20 mouse cellular contexts compared by ENCODE assay signal in genomic region chr6:42362497-42362896, GRCm38 (mm10). TPM values are rescaled to one million over a fixed set of nuclear protein-coding genes. Genes with fewer than 3 reads are reported as not detected.
ATAC-seq lines count a peak whose summit lies in the region.
"Had no signal": no experiment of that assay in that cellular context is flagged by ENCODE, and none has a peak within 500 bp of the region (broad histone marks: within the 10 kb centered on the region; RNA-seq: fewer than 3 reads in every experiment).

No protein-coding gene starts in this region.

- peaks cover 2% of the 10 kb centered on the region; the same call in 1 of the 2 replicates for H3K4me1 ChIP-seq in hindbrain, embryonic 16.5 days (ENCODE audit: control insufficient read depth, insufficient read depth, low read depth, low read length)
- H3K4me1 ChIP-seq in hindbrain, embryonic 12.5 days, result no peaks in the 10 kb centered on the region
- H3K4me1 ChIP-seq in megakaryocyte, embryonic 14.5 days, result peaks cover 83% of the 10 kb centered on the region
- H3K4me1 ChIP-seq in heart, embryonic 16.5 days (ENCODE audit: control insufficient read depth, insufficient read depth, low read length), result peaks cover 43% of the 10 kb centered on the region
- H3K4me1 ChIP-seq in liver, embryonic 15.5 days (replicated peaks), result 0 out of 2 replicates have a peak, but pooled peaks cover 8% of the 10 kb centered on the region
- no peaks in the 10 kb centered on the region; the same call in 1 of the 2 replicates for H3K4me1 ChIP-seq in intestine, embryonic 16.5 days (ENCODE audit: control insufficient read depth, insufficient read depth, low read length)
- H3K4me1 ChIP-seq: embryonic facial prominence, embryonic 13.5 days; midbrain, embryonic 12.5 days had no signal

- ATAC-seq in hindbrain, embryonic 16.5 days, result peak; percentile 19; the same call in 1 of the 2 replicates
- no peak for ATAC-seq in hindbrain, embryonic 12.5 days (ENCODE audit: low FRiP score)
- ATAC-seq in megakaryocyte, adult 5-6 weeks (ENCODE audit: poor library complexity, severe bottlenecking), result no peak
- no peak for ATAC-seq in heart, embryonic 16.5 days (replicated peaks; ENCODE audit: extremely low read depth, insufficient read depth, low FRiP score)
- ATAC-seq in liver, embryonic 15.5 days (ENCODE audit: insufficient read depth), result 0 out of 2 replicates have a peak, but pooled peaks have one; percentile 23
- ATAC-seq in intestine, embryonic 16.5 days, result no peak
- ATAC-seq: activated CD4-positive, CD25-positive, alpha-beta regulatory T cell, adult 4 months; forebrain, postnatal 0 days had no signal

- no peaks in the 10 kb centered on the region for H3K9me3 ChIP-seq in hindbrain, embryonic 16.5 days (ENCODE audit: control insufficient read depth, low read length)
- H3K9me3 ChIP-seq in hindbrain, embryonic 12.5 days (replicated peaks), result no peaks in the 10 kb centered on the region
- H3K9me3 ChIP-seq in megakaryocyte, embryonic 14.5 days, result no peaks in the 10 kb centered on the region
- H3K9me3 ChIP-seq in heart, embryonic 16.5 days (replicated peaks; ENCODE audit: control insufficient read depth, low read length), result no peaks in the 10 kb centered on the region
- no peaks in the 10 kb centered on the region for H3K9me3 ChIP-seq in liver, embryonic 15.5 days (replicated peaks)
- H3K9me3 ChIP-seq in intestine, embryonic 16.5 days (ENCODE audit: control insufficient read depth, low read length), result no peaks in the 10 kb centered on the region
- H3K9me3 ChIP-seq: embryonic facial prominence, embryonic 13.5 days; hindbrain, embryonic 15.5 days; midbrain, embryonic 12.5 days had no signal

- H3K9ac ChIP-seq in hindbrain, embryonic 16.5 days (ENCODE audit: low read depth, low read length), result no peak overlapping the region
- no peak overlapping the region for H3K9ac ChIP-seq in hindbrain, embryonic 12.5 days
- H3K9ac ChIP-seq in heart, embryonic 16.5 days (ENCODE audit: low read length), result no peak overlapping the region
- no peak overlapping the region for H3K9ac ChIP-seq in liver, embryonic 15.5 days
- no peak overlapping the region for H3K9ac ChIP-seq in intestine, embryonic 16.5 days (ENCODE audit: low read depth, low read length)
- H3K9ac ChIP-seq: embryonic facial prominence, embryonic 13.5 days; forebrain, postnatal 0 days; hindbrain, embryonic 15.5 days; midbrain, embryonic 12.5 days had no signal

- H3K27me3 ChIP-seq in hindbrain, embryonic 16.5 days (replicated peaks; ENCODE audit: control insufficient read depth, insufficient read depth, low read length), result no peaks in the 10 kb centered on the region
- H3K27me3 ChIP-seq in hindbrain, embryonic 12.5 days, result no peaks in the 10 kb centered on the region
- H3K27me3 ChIP-seq in megakaryocyte, embryonic 14.5 days (replicated peaks), result no peaks in the 10 kb centered on the region
- no peaks in the 10 kb centered on the region for H3K27me3 ChIP-seq in heart, embryonic 16.5 days (ENCODE audit: control insufficient read depth, insufficient read depth, low read length)
- no peaks in the 10 kb centered on the region for H3K27me3 ChIP-seq in liver, embryonic 15.5 days
- no peaks in the 10 kb centered on the region for H3K27me3 ChIP-seq in intestine, embryonic 16.5 days (replicated peaks; ENCODE audit: control insufficient read depth, insufficient read depth, low read length)
- H3K27me3 ChIP-seq: embryonic facial prominence, embryonic 13.5 days; hindbrain, embryonic 15.5 days; midbrain, embryonic 12.5 days; Patski had no signal

- H3K27ac ChIP-seq in hindbrain, embryonic 16.5 days (ENCODE audit: low read depth, low read length), result no peak overlapping the region
- H3K27ac ChIP-seq in hindbrain, embryonic 12.5 days, result no peak overlapping the region
- peak overlapping the region; percentile 43 for H3K27ac ChIP-seq in heart, embryonic 16.5 days (ENCODE audit: low read length)
- no peak overlapping the region for H3K27ac ChIP-seq in liver, embryonic 15.5 days (replicated peaks)
- H3K27ac ChIP-seq in intestine, embryonic 16.5 days (ENCODE audit: low read length), result no peak overlapping the region
- H3K27ac ChIP-seq: embryonic facial prominence, embryonic 13.5 days; hindbrain, embryonic 15.5 days; left cerebral cortex, adult 2 months; midbrain, embryonic 12.5 days had no signal

- H3K4me3 ChIP-seq in hindbrain, embryonic 16.5 days (ENCODE audit: low read length), result no peak overlapping the region
- no peak overlapping the region for H3K4me3 ChIP-seq in hindbrain, embryonic 12.5 days
- peak overlapping the region; percentile 42 for H3K4me3 ChIP-seq in megakaryocyte, embryonic 14.5 days (replicated peaks)
- H3K4me3 ChIP-seq in heart, embryonic 16.5 days (ENCODE audit: low read length), result no peak overlapping the region
- no peak overlapping the region for H3K4me3 ChIP-seq in liver, embryonic 15.5 days (replicated peaks)
- H3K4me3 ChIP-seq in intestine, embryonic 16.5 days (ENCODE audit: low read length), result no peak overlapping the region
- H3K4me3 ChIP-seq: embryonic facial prominence, embryonic 13.5 days; hindbrain, embryonic 15.5 days; left cerebral cortex, adult 2 months; midbrain, embryonic 12.5 days had no signal

- H3K4me2 ChIP-seq in hindbrain, embryonic 16.5 days (ENCODE audit: low read length), result no peak overlapping the region
- H3K4me2 ChIP-seq in hindbrain, embryonic 12.5 days (replicated peaks), result no peak overlapping the region
- no peak overlapping the region for H3K4me2 ChIP-seq in heart, embryonic 16.5 days (ENCODE audit: low read depth, low read length)
- H3K4me2 ChIP-seq in liver, embryonic 15.5 days, result no peak overlapping the region
- H3K4me2 ChIP-seq in intestine, embryonic 16.5 days (ENCODE audit: low read depth, low read length), result no peak overlapping the region
- H3K4me2 ChIP-seq: embryonic facial prominence, embryonic 13.5 days; hindbrain, embryonic 15.5 days; midbrain, embryonic 12.5 days had no signal

- WGBS in hindbrain, embryonic 16.5 days, result 88% methylated on average over 1 of the region's 1 CpGs
- 89% methylated on average over 1 of the region's 1 CpGs for WGBS in hindbrain, embryonic 12.5 days
- WGBS in heart, embryonic 16.5 days, result 64% methylated on average over 1 of the region's 1 CpGs
- WGBS in liver, embryonic 15.5 days (ENCODE audit: insufficient replicate concordance), result 58% methylated on average over 1 of the region's 1 CpGs
- 81% methylated on average over 1 of the region's 1 CpGs for WGBS in intestine, embryonic 16.5 days

- H3K36me3 ChIP-seq in hindbrain, embryonic 16.5 days (ENCODE audit: control insufficient read depth, insufficient read depth, low read length), result peaks cover 13% of the 10 kb centered on the region
- peaks cover 29% of the 10 kb centered on the region for H3K36me3 ChIP-seq in hindbrain, embryonic 12.5 days
- H3K36me3 ChIP-seq in megakaryocyte, embryonic 14.5 days (replicated peaks; ENCODE audit: low read length), result peaks cover 82% of the 10 kb centered on the region
- peaks cover 22% of the 10 kb centered on the region for H3K36me3 ChIP-seq in heart, embryonic 16.5 days (ENCODE audit: control insufficient read depth, insufficient read depth)
- H3K36me3 ChIP-seq in liver, embryonic 15.5 days (replicated peaks), result peaks cover 37% of the 10 kb centered on the region
- H3K36me3 ChIP-seq in intestine, embryonic 16.5 days (ENCODE audit: control insufficient read depth, insufficient read depth, low read length), result peaks cover 4% of the 10 kb centered on the region; the same call in 1 of the 2 replicates

RNA-seq across cellular contexts. Expression of gene Epha1, which starts 10.6 kb away (rescaled TPM):
- 0.25 and 0.49 TPM in 2 replicates for polyA plus RNA-seq in hindbrain, embryonic 16.5 days (2015; fragmentation: Nextera tagmentation; extraction: Ambion mirVana)
- 1.9 and 2.4 TPM in 2 replicates for polyA plus RNA-seq in hindbrain, embryonic 12.5 days (2016; fragmentation: Nextera tagmentation; extraction: Ambion mirVana)
- not detected in 2 replicates for polyA plus RNA-seq in megakaryocyte, embryonic 14.5 days (2012; ENCODE audit: insufficient read depth, low replicate concordance)
- total RNA-seq in megakaryocyte, adult 5-6 weeks (2015), result not detected in 2 replicates
- total RNA-seq in megakaryocyte, adult 5-6 weeks (2017), result not detected in 2 replicates
- polyA plus RNA-seq in heart, embryonic 16.5 days (2015; fragmentation: Nextera tagmentation; extraction: Ambion mirVana), result 1.9 and 2.9 TPM in 2 replicates
- polyA plus RNA-seq in liver, embryonic 15.5 days (2015; fragmentation: Nextera tagmentation; extraction: Ambion mirVana), result 6.2 and 6.7 TPM in 2 replicates
- polyA plus RNA-seq in intestine, embryonic 16.5 days (2015; fragmentation: Nextera tagmentation; extraction: Ambion mirVana), result 10.0 and 11.3 TPM in 2 replicates

RNA-seq across cellular contexts. Expression of gene Zyx, which starts 13.1 kb away (rescaled TPM):
- polyA plus RNA-seq in hindbrain, embryonic 16.5 days (2015; fragmentation: Nextera tagmentation; extraction: Ambion mirVana), result 52.4 and 69.7 TPM in 2 replicates
- polyA plus RNA-seq in hindbrain, embryonic 12.5 days (2016; fragmentation: Nextera tagmentation; extraction: Ambion mirVana), result 71.4 and 82.5 TPM in 2 replicates
- 8,612 and 27,789 TPM in 2 replicates for polyA plus RNA-seq in megakaryocyte, embryonic 14.5 days (2012; ENCODE audit: insufficient read depth, low replicate concordance)
- 411 and 420 TPM in 2 replicates for total RNA-seq in megakaryocyte, adult 5-6 weeks (2015)
- total RNA-seq in megakaryocyte, adult 5-6 weeks (2017), result 117 and 131 TPM in 2 replicates
- polyA plus RNA-seq in heart, embryonic 16.5 days (2015; fragmentation: Nextera tagmentation; extraction: Ambion mirVana), result 152 and 159 TPM in 2 replicates
- 39.7 and 41.9 TPM in 2 replicates for polyA plus RNA-seq in liver, embryonic 15.5 days (2015; fragmentation: Nextera tagmentation; extraction: Ambion mirVana)
- polyA plus RNA-seq in intestine, embryonic 16.5 days (2015; fragmentation: Nextera tagmentation; extraction: Ambion mirVana), result 83.5 and 86.5 TPM in 2 replicates

RNA-seq across cellular contexts. Expression of gene Tas2r143, which starts 37.5 kb away (rescaled TPM):
- polyA plus RNA-seq in hindbrain, embryonic 16.5 days (2015; fragmentation: Nextera tagmentation; extraction: Ambion mirVana), result not detected in 2 replicates
- polyA plus RNA-seq in hindbrain, embryonic 12.5 days (2016; fragmentation: Nextera tagmentation; extraction: Ambion mirVana), result not detected in 2 replicates
- polyA plus RNA-seq in megakaryocyte, embryonic 14.5 days (2012; ENCODE audit: insufficient read depth, low replicate concordance), result not detected in 2 replicates
- 0.39 and 1.6 TPM in 2 replicates for total RNA-seq in megakaryocyte, adult 5-6 weeks (2015)
- total RNA-seq in megakaryocyte, adult 5-6 weeks (2017), result 1.5 TPM in 1 of 2 replicates, not detected in the other
- polyA plus RNA-seq in heart, embryonic 16.5 days (2015; fragmentation: Nextera tagmentation; extraction: Ambion mirVana), result not detected in 2 replicates
- polyA plus RNA-seq in liver, embryonic 15.5 days (2015; fragmentation: Nextera tagmentation; extraction: Ambion mirVana), result not detected in 2 replicates
- polyA plus RNA-seq in intestine, embryonic 16.5 days (2015; fragmentation: Nextera tagmentation; extraction: Ambion mirVana), result not detected in 2 replicates
- total RNA-seq: forebrain, postnatal 0 days; gastrocnemius, adult 18-20 months; layer of hippocampus, adult 8-10 months; left cerebral cortex, adult 2 months had no signal
- polyA plus RNA-seq: activated CD4-positive, CD25-positive, alpha-beta regulatory T cell, adult 4 months; embryonic facial prominence, embryonic 13.5 days; forebrain, postnatal 0 days; hindbrain, embryonic 15.5 days; limb, embryonic 11.5 days; midbrain, embryonic 12.5 days; Patski had no signal

RNA-seq across cellular contexts. Expression of gene Fam131b, which starts 38.1 kb away (rescaled TPM):
- 7.2 and 7.3 TPM in 2 replicates for polyA plus RNA-seq in hindbrain, embryonic 16.5 days (2015; fragmentation: Nextera tagmentation; extraction: Ambion mirVana)
- polyA plus RNA-seq in hindbrain, embryonic 12.5 days (2016; fragmentation: Nextera tagmentation; extraction: Ambion mirVana), result 4.3 and 4.9 TPM in 2 replicates
- 0.41 TPM in 1 of 2 replicates, not detected in the other for polyA plus RNA-seq in megakaryocyte, embryonic 14.5 days (2012; ENCODE audit: insufficient read depth, low replicate concordance)
- total RNA-seq in megakaryocyte, adult 5-6 weeks (2015), result not detected in 2 replicates
- not detected in 2 replicates for total RNA-seq in megakaryocyte, adult 5-6 weeks (2017)
- 0.17 and 0.21 TPM in 2 replicates for polyA plus RNA-seq in heart, embryonic 16.5 days (2015; fragmentation: Nextera tagmentation; extraction: Ambion mirVana)
- polyA plus RNA-seq in liver, embryonic 15.5 days (2015; fragmentation: Nextera tagmentation; extraction: Ambion mirVana), result not detected in 2 replicates
- polyA plus RNA-seq in intestine, embryonic 16.5 days (2015; fragmentation: Nextera tagmentation; extraction: Ambion mirVana), result 0.12 and 0.21 TPM in 2 replicates
- total RNA-seq: adrenal gland, postnatal 25 days had no signal
- polyA plus RNA-seq: activated CD4-positive, CD25-positive, alpha-beta regulatory T cell, adult 4 months had no signal

RNA-seq across cellular contexts. Expression of gene Tas2r135, which starts 42.7 kb away (rescaled TPM):
- polyA plus RNA-seq in hindbrain, embryonic 16.5 days (2015; fragmentation: Nextera tagmentation; extraction: Ambion mirVana), result not detected in 2 replicates
- polyA plus RNA-seq in hindbrain, embryonic 12.5 days (2016; fragmentation: Nextera tagmentation; extraction: Ambion mirVana), result not detected in 2 replicates
- not detected in 2 replicates for polyA plus RNA-seq in megakaryocyte, embryonic 14.5 days (2012; ENCODE audit: insufficient read depth, low replicate concordance)
- total RNA-seq in megakaryocyte, adult 5-6 weeks (2015), result 0.25 and 0.59 TPM in 2 replicates
- total RNA-seq in megakaryocyte, adult 5-6 weeks (2017), result not detected in 2 replicates
- polyA plus RNA-seq in heart, embryonic 16.5 days (2015; fragmentation: Nextera tagmentation; extraction: Ambion mirVana), result not detected in 2 replicates
- polyA plus RNA-seq in liver, embryonic 15.5 days (2015; fragmentation: Nextera tagmentation; extraction: Ambion mirVana), result not detected in 2 replicates
- polyA plus RNA-seq in intestine, embryonic 16.5 days (2015; fragmentation: Nextera tagmentation; extraction: Ambion mirVana), result not detected in 2 replicates
- total RNA-seq: forebrain, postnatal 0 days; gastrocnemius, adult 18-20 months; left cerebral cortex, adult 2 months had no signal
- polyA plus RNA-seq: embryonic facial prominence, embryonic 13.5 days; forebrain, postnatal 0 days; gonadal fat pad, adult 2 months; hindbrain, embryonic 15.5 days; limb, embryonic 11.5 days; midbrain, embryonic 12.5 days; Patski; thymus, adult 2 months had no signal

Comparison
In these comparisons a context has a peak if more than half of its experiments do, and no peak if none do; other contexts are left out.
1. ATAC-seq: peak in hindbrain, embryonic 16.5 days (single experiment) and liver, embryonic 15.5 days (single experiment); none in hindbrain, embryonic 12.5 days (single experiment), megakaryocyte, adult 5-6 weeks (single experiment), heart, embryonic 16.5 days (single experiment) and intestine, embryonic 16.5 days (single experiment).
2. RNA of gene Zyx, which starts 13.1 kb away (polyA plus RNA-seq): 8,612 to 27,789 TPM in megakaryocyte, embryonic 14.5 days; 152 to 159 TPM in heart, embryonic 16.5 days, 83.5 to 86.5 TPM in intestine, embryonic 16.5 days, 71.4 to 82.5 TPM in hindbrain, embryonic 12.5 days, 52.4 to 69.7 TPM in hindbrain, embryonic 16.5 days and 39.7 to 41.9 TPM in liver, embryonic 15.5 days; every median in the first group is over 10 times any median in the second.